In genomic region chr5:106995886-106996538, GRCm38 (mm10) we compare ENCODE assay signal across 8 mouse cellular contexts. TPM values are rescaled to one million over a fixed set of nuclear protein-coding genes. Genes with fewer than 3 reads are reported as not detected.
DNase-seq lines count a peak whose midpoint lies in the region; ATAC-seq and TF ChIP-seq lines count a peak whose summit lies in the region.

No protein-coding gene starts in this region.

- peak; percentile 39 for DNase-seq in liver, adult 2 months (ENCODE audit: extremely low read depth, low read depth, low spot score)
- no peak for DNase-seq in liver, embryonic 11.5 days (ENCODE audit: low spot score)
- peak; percentile 78 to 81 for DNase-seq in cerebellum, postnatal 10 days
- peak; percentile 67 for DNase-seq in gastrocnemius, postnatal 14 days
- peak; percentile 57 to 63 for DNase-seq in left cerebral cortex, postnatal 14 days (ENCODE audit: low spot score in 2 of 2)
- peak; percentile 82 for DNase-seq in midbrain, embryonic 14.5 days
- peak; percentile 39 for DNase-seq in thymus, postnatal 4 days

- no peak overlapping the region for H3K4me2 ChIP-seq in liver, embryonic 11.5 days
- H3K4me2 ChIP-seq in intestine, embryonic 15.5 days (replicated peaks) = no peak overlapping the region
- no peak overlapping the region for H3K4me2 ChIP-seq in midbrain, embryonic 14.5 days (ENCODE audit: low read length)

- no peak overlapping the region for H3K4me3 ChIP-seq in liver, adult 2 months (ENCODE audit: insufficient read depth, low read depth, low read length)
- H3K4me3 ChIP-seq in liver, embryonic 11.5 days (ENCODE audit: low read depth, low read length) = no peak overlapping the region
- no peak overlapping the region for H3K4me3 ChIP-seq in intestine, embryonic 15.5 days (replicated peaks)
- no peak overlapping the region for H3K4me3 ChIP-seq in midbrain, embryonic 14.5 days (replicated peaks; ENCODE audit: low read depth, low read length)

- no peak overlapping the region for H3K9ac ChIP-seq in liver, adult 2 months (ENCODE audit: low read depth, low read length)
- no peak overlapping the region for H3K9ac ChIP-seq in liver, embryonic 11.5 days (ENCODE audit: low read depth, low read length)
- H3K9ac ChIP-seq in intestine, embryonic 15.5 days = no peak overlapping the region
- H3K9ac ChIP-seq in midbrain, embryonic 14.5 days (replicated peaks; ENCODE audit: low read length) = no peak overlapping the region

- 49% methylated on average over 5 of the region's 5 CpGs for WGBS in liver, adult 2 months
- 49% methylated on average over 5 of the region's 5 CpGs for WGBS in liver, embryonic 11.5 days
- WGBS in intestine, embryonic 15.5 days = 34% methylated on average over 5 of the region's 5 CpGs
- 46% methylated on average over 5 of the region's 5 CpGs for WGBS in midbrain, embryonic 14.5 days

- intact Hi-C loops in gastrocnemius, postnatal 14 days (cut with DNase I; ENCODE audit: low total_unique reads) = no loop called here
- intact Hi-C loops in left cerebral cortex, postnatal 14 days (cut with DNase I) = loop anchor here (2.0 kb wide), 1 partner anchor 325 kb away; no protein-coding TSS in a partner anchor

- no peaks in the 10 kb centered on the region for H3K9me3 ChIP-seq in liver, embryonic 11.5 days (ENCODE audit: control insufficient read depth, low read length)
- no peaks in the 10 kb centered on the region for H3K9me3 ChIP-seq in intestine, embryonic 15.5 days
- H3K9me3 ChIP-seq in midbrain, embryonic 14.5 days (ENCODE audit: control insufficient read depth, low read length) = no peaks in the 10 kb centered on the region

- no peaks in the 10 kb centered on the region for H3K27me3 ChIP-seq in liver, adult 2 months (ENCODE audit: control insufficient read depth, insufficient read depth, low read length)
- H3K27me3 ChIP-seq in liver, embryonic 11.5 days (replicated peaks; ENCODE audit: control insufficient read depth, insufficient read depth, low read length) = no peaks in the 10 kb centered on the region; the same call in 1 of the 2 replicates
- H3K27me3 ChIP-seq in intestine, embryonic 15.5 days (replicated peaks) = no peaks in the 10 kb centered on the region
- no peaks in the 10 kb centered on the region for H3K27me3 ChIP-seq in midbrain, embryonic 14.5 days (ENCODE audit: control insufficient read depth, insufficient read depth, low read length)

- no peaks in the 10 kb centered on the region for H3K36me3 ChIP-seq in liver, adult 2 months (ENCODE audit: control insufficient read depth, insufficient read depth, low read length)
- no peaks in the 10 kb centered on the region for H3K36me3 ChIP-seq in liver, embryonic 11.5 days (ENCODE audit: control insufficient read depth, insufficient read depth, low read length)
- no peaks in the 10 kb centered on the region for H3K36me3 ChIP-seq in intestine, embryonic 15.5 days
- H3K36me3 ChIP-seq in midbrain, embryonic 14.5 days (ENCODE audit: control insufficient read depth, insufficient read depth, low read length) = no peaks in the 10 kb centered on the region

- no peak for TF ChIP-seq CTCF in liver, adult 2 months (IDR thresholded peaks at IDR 0.05; ENCODE audit: low read depth, low read length)

- H3K27ac ChIP-seq in liver, adult 2 months (replicated peaks; ENCODE audit: insufficient read depth, low read depth, low read length) = no peak overlapping the region
- no peak overlapping the region for H3K27ac ChIP-seq in liver, embryonic 11.5 days (ENCODE audit: low read depth, low read length)
- no peak overlapping the region for H3K27ac ChIP-seq in intestine, embryonic 15.5 days
- no peak overlapping the region for H3K27ac ChIP-seq in midbrain, embryonic 14.5 days (replicated peaks; ENCODE audit: low read depth, low read length)

- no peaks in the 10 kb centered on the region for H3K79me2 ChIP-seq in liver, adult 2 months (ENCODE audit: control insufficient read depth, insufficient read depth, low read length)

- no peaks in the 10 kb centered on the region; the same call in 1 of the 2 replicates for H3K4me1 ChIP-seq in liver, adult 2 months (ENCODE audit: control insufficient read depth, insufficient read depth, low read length)
- H3K4me1 ChIP-seq in liver, embryonic 11.5 days (replicated peaks; ENCODE audit: control insufficient read depth, insufficient read depth, low read length) = peaks cover 7% of the 10 kb centered on the region
- H3K4me1 ChIP-seq in intestine, embryonic 15.5 days (replicated peaks) = peaks cover 6% of the 10 kb centered on the region
- H3K4me1 ChIP-seq in midbrain, embryonic 14.5 days (ENCODE audit: control insufficient read depth, insufficient read depth, low read length) = no peaks in the 10 kb centered on the region

- no peak for ATAC-seq in liver, embryonic 11.5 days (replicated peaks; ENCODE audit: low FRiP score)
- ATAC-seq in intestine, embryonic 15.5 days = peak; percentile 79
- ATAC-seq in midbrain, embryonic 14.5 days (ENCODE audit: low FRiP score, low TSS enrichment) = no peak

- no peak for TF ChIP-seq POLR2A in liver, adult 2 months (IDR thresholded peaks at IDR 0.05; ENCODE audit: extremely low read depth, insufficient read depth, low read length)

RNA-seq across cellular contexts. Expression of gene Cdc7, which starts 31.9 kb away (rescaled TPM):
- total RNA-seq in liver, adult 2 months (2014; rRNA removed) = 0.28 and 0.47 TPM in 2 replicates
- 0.07 and 0.26 TPM in 2 replicates for polyA plus RNA-seq in liver, adult 2 months (2012; rRNA removed)
- polyA plus RNA-seq in liver, embryonic 11.5 days (2014; fragmentation: Nextera tagmentation; extraction: Ambion mirVana) = 55.0 and 55.3 TPM in 2 replicates
- under 1 TPM; 0.88 to 1.00 TPM for total RNA-seq in gastrocnemius, postnatal 14 days (2021)
- polyA plus RNA-seq in intestine, embryonic 15.5 days (2015; fragmentation: Nextera tagmentation; extraction: Ambion mirVana) = 36.1 and 36.8 TPM in 2 replicates
- 10 to 100 TPM; 13.2 to 14.8 TPM for total RNA-seq in left cerebral cortex, postnatal 14 days (2021)
- 35.8 and 46.9 TPM in 2 replicates for polyA plus RNA-seq in midbrain, embryonic 14.5 days (2014; fragmentation: Nextera tagmentation; extraction: Ambion mirVana)

Comparison
In these comparisons a context has a peak if more than half of its experiments do, and no peak if none do; other contexts are left out.
1. RNA of gene Cdc7, which starts 31.9 kb away (polyA plus RNA-seq): 55.0 to 55.3 TPM in liver, embryonic 11.5 days, 35.8 to 46.9 TPM in midbrain, embryonic 14.5 days and 36.1 to 36.8 TPM in intestine, embryonic 15.5 days; 0.07 to 0.26 TPM in liver, adult 2 months; every median in the first group is over 10 times any median in the second.